Mouse (Mus musculus) megakaryocyte progenitor cell, adult 5-6 weeks (primary cell): ENCODE results near the gene Actn1. TPM values are rescaled to one million over a fixed set of nuclear protein-coding genes. Genes with fewer than 3 reads are reported as not detected.
A peak's percentile ranks its signal among the peaks of the same experiment; 100 is the strongest.

Experiments
- ATAC-seq: replicated peaks from 2 replicates; pipeline ENCODE4 v1.8.0; 2016; ENCODE audit warnings: mild to moderate bottlenecking, moderate TSS enrichment, inconsistent platforms; ENCODE audit not compliant: poor library complexity
- total RNA-seq, 2 experiments: library from RNA; stranded (forward) in 1 of 2; stranded (reverse) in 1 of 2; fragments of 157-497, 149-512 nt in 1 of 2; fragments of 200-1000 nt in 1 of 2; gene quantifications; 2 replicates each; pipeline versions ENCODE4 v1.2.3 to v1.2.4; 2015 to 2017

The Actn1 gene
- total RNA-seq, 2 experiments from 2014 or later = 14.8 to 17.8 TPM

- ATAC-seq = no peak
Measured at GRCm38 (mm10) chr12:80260744-80261695, 849 bp upstream of the Actn1 start.

GRCm38 (mm10) chr12:80259216-80260055 lies 735 bp downstream of the Actn1 start:
- peak; percentile 44 for ATAC-seq

GRCm38 (mm10) chr12:80258520-80259215 lies 1.5 kb downstream of the Actn1 start:
- ATAC-seq = no peak

GRCm38 (mm10) chr12:80251978-80252377 lies 8.2 kb downstream of the Actn1 start:
- ATAC-seq = no peak

- ATAC-seq = no peak
Measured at GRCm38 (mm10) chr12:80251554-80251953, 8.6 kb downstream of the Actn1 start.

- ATAC-seq = no peak
Measured at GRCm38 (mm10) chr12:80249539-80249938, 10.6 kb downstream of the Actn1 start.

- ATAC-seq = no peak
Measured at GRCm38 (mm10) chr12:80247067-80247466, 13.1 kb downstream of the Actn1 start.

- no peak for ATAC-seq
Measured at GRCm38 (mm10) chr12:80246505-80246904, 13.7 kb downstream of the Actn1 start.

- no peak for ATAC-seq
Measured at GRCm38 (mm10) chr12:80244755-80245154, 15.4 kb downstream of the Actn1 start.

GRCm38 (mm10) chr12:80244127-80244526 lies 16.0 kb downstream of the Actn1 start:
- ATAC-seq = no peak

GRCm38 (mm10) chr12:80243335-80243734 lies 16.8 kb downstream of the Actn1 start:
- ATAC-seq = no peak

GRCm38 (mm10) chr12:80239445-80239844 lies 20.7 kb downstream of the Actn1 start:
- ATAC-seq = no peak

- ATAC-seq = no peak
Measured at GRCm38 (mm10) chr12:80238523-80238922, 21.6 kb downstream of the Actn1 start.

- peak; percentile 76 for ATAC-seq
Measured at GRCm38 (mm10) chr12:80235295-80235694, 24.9 kb downstream of the Actn1 start.

GRCm38 (mm10) chr12:80234226-80234625 lies 25.9 kb downstream of the Actn1 start:
- no peak for ATAC-seq

GRCm38 (mm10) chr12:80232840-80233218 lies 27.3 kb downstream of the Actn1 start:
- ATAC-seq = no peak

GRCm38 (mm10) chr12:80232076-80232839 lies 27.9 kb downstream of the Actn1 start:
- no peak for ATAC-seq

- peak; percentile 62 for ATAC-seq
Measured at GRCm38 (mm10) chr12:80231317-80231716, 28.9 kb downstream of the Actn1 start.

- no peak for ATAC-seq
Measured at GRCm38 (mm10) chr12:80230854-80231253, 29.3 kb downstream of the Actn1 start.

- ATAC-seq = no peak
Measured at GRCm38 (mm10) chr12:80230111-80230700, 30.0 kb downstream of the Actn1 start.
